7 mouse cellular contexts compared by ENCODE assay signal in genomic region chr10:60002673-60003212, GRCm38 (mm10). TPM values are rescaled to one million over a fixed set of nuclear protein-coding genes. Genes with fewer than 3 reads are reported as not detected.
DNase-seq lines count a peak whose midpoint lies in the region; ATAC-seq lines count a peak whose summit lies in the region.

Ascc1 (plus strand) TSS chr10:60002805.
Anapc16 (minus strand) TSS chr10:60003135.

- H3K9ac ChIP-seq in intestine, embryonic 15.5 days, result peak within 1 kb of the TSS; percentile 76

- peak within 1 kb of the TSS; percentile 77 for H3K4me2 ChIP-seq in intestine, embryonic 15.5 days (replicated peaks)

- ATAC-seq in intestine, embryonic 15.5 days, result peak; percentile 99

- H3K27me3 ChIP-seq in intestine, embryonic 15.5 days (replicated peaks), result no peaks in the 10 kb centered on the region
- no peaks in the 10 kb centered on the region for H3K27me3 ChIP-seq in midbrain, embryonic 10.5 days (ENCODE audit: low read depth, poor library complexity, severe bottlenecking)

- under 1% methylated on average over 51 of the region's 51 CpGs for WGBS in intestine, embryonic 15.5 days
- WGBS in midbrain, embryonic 10.5 days, result under 1% methylated on average over 51 of the region's 51 CpGs

- peaks cover 7% of the 10 kb centered on the region for H3K36me3 ChIP-seq in intestine, embryonic 15.5 days
- peaks cover 24% of the 10 kb centered on the region for H3K36me3 ChIP-seq in midbrain, embryonic 10.5 days

- no peaks in the 10 kb centered on the region for H3K9me3 ChIP-seq in intestine, embryonic 15.5 days
- H3K9me3 ChIP-seq in midbrain, embryonic 10.5 days (replicated peaks), result no peaks in the 10 kb centered on the region

- peak within 1 kb of the TSS; percentile 66 for H3K4me3 ChIP-seq in intestine, embryonic 15.5 days (replicated peaks)
- peak within 1 kb of the TSS; percentile 76 for H3K4me3 ChIP-seq in midbrain, embryonic 10.5 days

- peak; percentile 98 for DNase-seq in adrenal gland, adult 2 months
- peak; percentile 96 for DNase-seq in embryo, embryonic 11.5 days (ENCODE audit: low read depth, low spot score)
- DNase-seq in gastrocnemius, postnatal 36 days, result peak; percentile 94 to 95
- DNase-seq in left cerebral cortex, postnatal 25 days (ENCODE audit: low spot score in 2 of 2), result peak; percentile 97 to 98
- peak; percentile 99 for DNase-seq in midbrain, embryonic 10.5 days (ENCODE audit: low spot score)
- DNase-seq in right cerebral cortex, postnatal 4 days, result peak; percentile 98

- H3K4me1 ChIP-seq in intestine, embryonic 15.5 days (replicated peaks), result peaks cover 9% of the 10 kb centered on the region
- peaks cover 22% of the 10 kb centered on the region for H3K4me1 ChIP-seq in midbrain, embryonic 10.5 days

- intact Hi-C loops in gastrocnemius, postnatal 36 days (cut with DNase I), result loop anchor here (10.0 kb wide), 1 partner anchor 242 kb away; no protein-coding TSS in a partner anchor
- intact Hi-C loops in left cerebral cortex, postnatal 25 days (cut with DNase I), result loop anchor here (2.0 to 10.0 kb wide), 6 partner anchors 50 to 242 kb away; partner anchors contain the start of gene Spock2

- H3K27ac ChIP-seq in intestine, embryonic 15.5 days, result peak within 1 kb of the TSS; percentile 98
- peak within 1 kb of the TSS; percentile 97 for H3K27ac ChIP-seq in midbrain, embryonic 10.5 days (replicated peaks)

RNA-seq across cellular contexts. Expression of gene Ascc1, which starts in this region (rescaled TPM):
- 10 to 100 TPM; 24.8 to 32.0 TPM for total RNA-seq in adrenal gland, adult 2 months (2021)
- 17.7 and 23.8 TPM in 2 replicates for polyA plus RNA-seq in adrenal gland, adult 2 months (2012; rRNA removed)
- 10 to 100 TPM; 12.8 to 13.1 TPM for total RNA-seq in gastrocnemius, postnatal 36 days (2021)
- polyA plus RNA-seq in intestine, embryonic 15.5 days (2015; fragmentation: Nextera tagmentation; extraction: Ambion mirVana), result 45.2 and 45.3 TPM in 2 replicates
- total RNA-seq in left cerebral cortex, postnatal 25 days (2021), result 10 to 100 TPM; 15.1 to 15.5 TPM
- 34.4 and 35.5 TPM in 2 replicates for polyA plus RNA-seq in midbrain, embryonic 10.5 days (2016; fragmentation: Nextera tagmentation; extraction: Ambion mirVana)

RNA-seq across cellular contexts. Expression of gene Anapc16, which starts in this region (rescaled TPM):
- 10 to 100 TPM; 60.4 to 66.3 TPM for total RNA-seq in adrenal gland, adult 2 months (2021)
- polyA plus RNA-seq in adrenal gland, adult 2 months (2012; rRNA removed), result 33.4 and 40.8 TPM in 2 replicates
- total RNA-seq in gastrocnemius, postnatal 36 days (2021), result 10 to 100 TPM; 45.0 to 46.0 TPM
- polyA plus RNA-seq in intestine, embryonic 15.5 days (2015; fragmentation: Nextera tagmentation; extraction: Ambion mirVana), result 99.9 and 101 TPM in 2 replicates
- total RNA-seq in left cerebral cortex, postnatal 25 days (2021), result 10 to 100 TPM; 62.9 to 63.5 TPM
- 111 and 113 TPM in 2 replicates for polyA plus RNA-seq in midbrain, embryonic 10.5 days (2016; fragmentation: Nextera tagmentation; extraction: Ambion mirVana)

Comparison
In these comparisons a context has a peak if more than half of its experiments do, and no peak if none do; other contexts are left out.
1. Peak in every context shown above with its lines: DNase-seq, ATAC-seq, H3K4me3 ChIP-seq and H3K27ac ChIP-seq.